Mouse (Mus musculus) limb, embryonic 11.5 days (tissue): ENCODE results near the gene Bola1. TPM values are rescaled to one million over a fixed set of nuclear protein-coding genes. Genes with fewer than 3 reads are reported as not detected.

ENCODE experiments used
- ATAC-seq: fragments of 200-750 bp; cut with Nextera tagmentation; 2 replicates; pipeline ENCODE4 v1.8.0; 2017; ENCODE audit warnings: low read depth; ENCODE audit not compliant: insufficient number of reproducible peaks, low FRiP score, low TSS enrichment
- DNase-seq: peaks from one replicate; pipeline ENCODE4 v3.0.0-alpha.2; 2015; ENCODE audit warnings: low spot score
- H3K27ac ChIP-seq: fragments of 300-500 bp; sonication (generic); replicated peaks from 2 replicates; pipeline ENCODE4 v1.5.1; 2014; ENCODE audit warnings: low read depth, mild to moderate bottlenecking, low read length
- H3K27me3 ChIP-seq: fragments of 300-500 bp; sonication (generic); 2 replicates; pipeline ENCODE4 v1.6.1; 2014; ENCODE audit warnings: mild to moderate bottlenecking, low read length, mixed read lengths; ENCODE audit not compliant: control insufficient read depth, insufficient read depth
- H3K36me3 ChIP-seq: fragments of 300-500 bp; sonication (generic); 2 replicates; pipeline ENCODE4 v1.6.1; 2014; ENCODE audit warnings: mild to moderate bottlenecking, low read length, moderate library complexity, mixed read lengths; ENCODE audit not compliant: control insufficient read depth, insufficient read depth
- H3K4me1 ChIP-seq: fragments of 300-500 bp; sonication (generic); 2 replicates; pipeline ENCODE4 v1.6.1; 2014; ENCODE audit warnings: low read length, mixed read lengths; ENCODE audit not compliant: control insufficient read depth, insufficient read depth
- H3K4me2 ChIP-seq: fragments of 300-500 bp; sonication (generic); 2 replicates; pipeline ENCODE4 v1.6.1; 2014; ENCODE audit warnings: low read depth, mild to moderate bottlenecking, moderate library complexity; ENCODE audit not compliant: severe bottlenecking
- H3K4me3 ChIP-seq: fragments of 300-500 bp; sonication (generic); 2 replicates; pipeline ENCODE4 v1.5.1; 2014; ENCODE audit warnings: low read depth, low read length
- H3K9ac ChIP-seq: fragments of 300-500 bp; sonication (generic); 2 replicates; pipeline ENCODE4 v1.6.1; 2014; ENCODE audit warnings: mild to moderate bottlenecking, low read length
- H3K9me3 ChIP-seq: fragments of 300-500 bp; sonication (generic); 2 replicates; pipeline ENCODE4 v1.6.1; 2016; ENCODE audit warnings: low read length; ENCODE audit not compliant: control insufficient read depth
- WGBS: fragments of 180-500 bp; shearing (Covaris S2); extraction: QIAGEN DNeasy Blood & Tissue Kit; methylation state at CpG from one replicate; pipeline ENCODE4 v1.1.7; 2014; 5-methylcytosine and 5-hydroxymethylcytosine counted together
- polyA plus RNA-seq: library from polyadenylated mRNA; unstranded; fragments of >200 nt; fragmentation: Nextera tagmentation; extraction: Ambion mirVana; gene quantifications from 2 replicates; pipeline ENCODE4 v1.2.1, GENCODE M21; 2014

The Bola1 gene
- polyA plus RNA-seq, 1 experiment from 2014 or later = 68.9 TPM

DNA sequence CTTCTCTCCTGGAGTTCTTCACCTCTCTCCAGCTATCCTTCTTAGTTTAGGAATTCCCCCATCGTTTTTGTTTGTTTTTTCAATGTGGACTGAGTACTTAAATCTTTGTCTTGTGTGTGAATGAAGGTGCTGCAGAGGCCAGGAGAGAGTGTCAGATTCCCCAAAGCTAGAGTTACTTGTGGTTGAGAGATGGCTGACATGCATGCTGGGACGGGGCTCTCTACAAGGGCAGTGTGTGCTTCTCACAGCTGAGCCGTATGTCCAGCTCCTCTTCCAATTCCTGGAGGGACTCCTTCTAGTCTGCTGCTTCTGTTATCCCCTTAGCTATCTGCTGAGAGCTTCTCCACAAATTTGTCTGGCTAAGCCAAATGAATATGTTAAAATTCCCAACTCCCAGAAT, 16.3 kb upstream of the Bola1 start:
- Histone ChIP-seq H3K4me1 (0 out of 2 replicates have a peak, but pooled peaks cover 4% of the 10 kb centered on the region), H3K4me3 (no peak overlapping the region), H3K27ac (no peak overlapping the region), H3K4me2 (no peak overlapping the region), H3K9ac (no peak overlapping the region), H3K36me3 (no peaks in the 10 kb centered on the region), H3K9me3 (no peaks in the 10 kb centered on the region), H3K27me3 (no peaks in the 10 kb centered on the region)
- ATAC-seq (no peak), DNase-seq (no peak)
- 77% methylated on average over 3 of the region's 3 CpGs for WGBS

DNA sequence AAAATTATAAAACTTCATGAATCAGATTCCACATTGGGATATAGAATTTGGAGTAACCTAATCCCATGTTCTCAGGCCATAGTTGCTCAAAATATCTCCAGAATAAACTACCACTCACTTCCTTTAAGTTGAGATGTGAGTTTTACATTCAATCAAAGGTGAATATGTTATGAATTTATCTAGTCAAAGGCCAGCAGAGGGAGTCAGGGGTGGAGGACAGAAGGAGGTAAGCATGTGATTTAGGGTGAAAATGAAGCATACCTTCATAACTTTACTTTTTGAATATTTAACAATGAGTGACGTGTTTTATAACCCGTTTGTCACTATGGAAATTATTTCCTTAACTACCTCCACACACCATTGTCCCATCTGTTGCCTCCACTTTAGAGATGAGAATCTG, 15.4 kb upstream of the Bola1 start:
- Histone ChIP-seq H3K4me1 (0 out of 2 replicates have a peak, but pooled peaks cover 3% of the 10 kb centered on the region), H3K9me3 (no peaks in the 10 kb centered on the region), H3K9ac (no peak overlapping the region), H3K4me2 (no peak overlapping the region), H3K36me3 (no peaks in the 10 kb centered on the region), H3K27ac (no peak overlapping the region), H3K27me3 (no peaks in the 10 kb centered on the region), H3K4me3 (no peak overlapping the region)
- ATAC-seq = no peak
- WGBS = 88% methylated on average over 2 of the region's 2 CpGs
- no peak for DNase-seq

DNA sequence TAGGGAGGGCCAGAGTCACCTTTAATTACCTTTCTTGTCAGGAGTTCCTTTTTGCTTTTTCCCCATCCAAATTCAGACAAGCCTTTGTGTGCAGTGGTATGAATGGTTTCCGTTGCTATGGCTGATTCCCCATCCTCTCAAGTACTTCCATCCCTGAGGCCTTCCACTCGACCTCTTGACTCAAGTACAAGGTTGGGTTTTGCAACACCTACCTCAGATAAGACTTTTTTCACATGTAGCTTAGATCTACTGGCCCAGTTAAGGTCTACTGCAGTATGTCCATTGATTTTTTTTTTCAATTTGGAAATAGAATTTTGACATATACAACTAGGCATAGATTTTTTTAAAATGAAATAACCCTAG, 12.2 kb upstream of the Bola1 start:
- DNase-seq (no peak), ATAC-seq (no peak)
- H3K4me1 ChIP-seq = no peaks in the 10 kb centered on the region
- H3K9ac ChIP-seq = no peak overlapping the region
- no peak overlapping the region for H3K27ac ChIP-seq
- H3K27me3 ChIP-seq = no peaks in the 10 kb centered on the region
- H3K4me3 ChIP-seq = no peak overlapping the region
- 63% methylated on average over 2 of the region's 2 CpGs for WGBS
- no peak overlapping the region for H3K4me2 ChIP-seq
- no peaks in the 10 kb centered on the region for H3K9me3 ChIP-seq
- no peaks in the 10 kb centered on the region for H3K36me3 ChIP-seq

DNA sequence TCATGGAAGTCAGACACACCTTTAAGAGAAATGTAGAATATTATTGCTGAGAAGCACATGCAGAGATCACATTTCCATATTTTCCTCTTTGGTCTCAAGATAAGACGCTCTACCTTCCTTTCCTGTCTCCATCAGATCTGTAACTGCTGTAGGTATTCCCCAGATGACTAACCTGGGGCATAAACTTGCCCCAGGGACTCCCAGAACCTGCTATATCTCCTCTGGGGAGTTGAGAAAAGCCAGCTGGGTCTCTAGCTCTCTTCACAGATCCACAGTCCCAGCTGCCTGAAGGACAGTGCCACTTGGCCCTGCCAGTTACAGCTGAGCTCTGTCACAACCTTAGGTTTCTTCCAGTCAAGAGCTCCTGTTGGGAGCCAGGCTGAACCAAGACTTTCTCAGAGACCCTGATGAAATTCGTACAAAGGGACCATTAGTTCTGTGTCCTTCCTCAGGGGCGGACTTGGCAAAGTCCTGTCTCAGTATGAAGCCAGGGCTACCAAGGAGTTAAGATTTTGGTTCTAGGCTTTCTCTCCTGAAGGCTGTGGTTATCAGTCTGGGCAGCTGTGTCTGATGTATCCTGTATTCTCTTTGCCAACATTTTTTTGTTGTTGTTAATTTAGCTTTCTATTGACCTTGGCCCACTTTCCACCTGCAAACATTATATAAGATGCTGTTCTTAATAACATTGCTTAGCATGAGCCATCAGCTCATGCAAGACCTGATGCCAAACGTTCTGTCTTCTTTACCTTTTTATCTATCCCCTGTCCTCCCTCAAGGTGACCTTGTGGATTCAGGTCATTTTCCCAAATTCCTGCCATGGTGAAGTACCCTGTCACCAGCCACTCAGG, 11.6 kb upstream of the Bola1 start:
- H3K27ac ChIP-seq = no peak overlapping the region
- H3K4me2 ChIP-seq = no peak overlapping the region
- DNase-seq (no peak), ATAC-seq (no peak)
- no peaks in the 10 kb centered on the region for H3K36me3 ChIP-seq
- H3K4me3 ChIP-seq = no peak overlapping the region
- WGBS = 77% methylated on average over 4 of the region's 4 CpGs
- no peaks in the 10 kb centered on the region for H3K9me3 ChIP-seq
- no peak overlapping the region for H3K9ac ChIP-seq
- no peaks in the 10 kb centered on the region for H3K4me1 ChIP-seq
- H3K27me3 ChIP-seq = no peaks in the 10 kb centered on the region

DNA sequence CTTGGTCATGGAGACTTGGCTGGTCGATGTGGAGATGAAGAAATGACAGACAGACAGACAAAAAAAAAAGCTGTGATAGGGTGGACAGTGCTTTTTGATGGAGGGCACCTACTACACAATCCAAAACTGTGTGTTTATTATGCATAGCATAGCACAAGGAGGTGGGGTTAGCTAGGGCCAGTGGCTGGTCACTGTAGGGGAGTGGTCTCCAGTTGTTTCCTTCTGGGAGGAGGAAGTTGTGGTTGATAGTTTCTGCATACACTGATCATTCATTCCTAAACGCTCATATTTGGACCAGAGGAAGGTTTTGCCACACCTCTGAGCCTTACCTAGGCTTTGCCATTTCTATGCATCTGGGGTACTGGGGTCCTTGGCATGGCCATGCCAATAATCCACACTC, 10.9 kb upstream of the Bola1 start:
- H3K27ac ChIP-seq = no peak overlapping the region
- no peak overlapping the region for H3K9ac ChIP-seq
- no peak for ATAC-seq
- no peak overlapping the region for H3K4me3 ChIP-seq
- 85% methylated on average over 2 of the region's 2 CpGs for WGBS
- no peak overlapping the region for H3K4me2 ChIP-seq
- no peaks in the 10 kb centered on the region for H3K4me1 ChIP-seq
- no peaks in the 10 kb centered on the region for H3K27me3 ChIP-seq
- no peaks in the 10 kb centered on the region for H3K36me3 ChIP-seq
- no peaks in the 10 kb centered on the region for H3K9me3 ChIP-seq
- DNase-seq = no peak

DNA sequence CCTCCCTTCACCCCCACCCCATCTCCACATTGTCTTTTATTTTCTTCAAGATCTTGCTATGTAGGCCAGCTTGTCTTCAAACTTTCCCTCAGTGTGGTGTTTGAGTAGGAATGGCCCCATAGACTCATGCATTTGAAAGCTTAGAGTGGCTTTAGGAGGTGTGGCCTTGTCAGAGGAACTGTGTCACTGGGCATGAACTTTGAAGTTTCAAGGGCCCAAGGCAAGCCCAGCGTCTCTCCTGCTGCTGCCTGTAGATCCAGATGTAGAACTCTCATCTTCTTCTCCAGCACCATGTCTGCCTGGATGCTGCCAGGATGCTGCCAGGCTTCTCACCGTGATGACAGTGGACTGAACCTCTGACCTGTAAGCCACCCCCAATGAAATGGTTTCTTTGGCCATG, 9.3 kb upstream of the Bola1 start:
- Histone ChIP-seq H3K27ac (no peak overlapping the region), H3K36me3 (no peaks in the 10 kb centered on the region), H3K4me1 (no peaks in the 10 kb centered on the region), H3K9me3 (no peaks in the 10 kb centered on the region), H3K27me3 (no peaks in the 10 kb centered on the region), H3K9ac (no peak overlapping the region), H3K4me3 (no peak overlapping the region), H3K4me2 (no peak overlapping the region)
- 56% methylated on average over 2 of the region's 2 CpGs for WGBS
- ATAC-seq = no peak
- DNase-seq = no peak

DNA sequence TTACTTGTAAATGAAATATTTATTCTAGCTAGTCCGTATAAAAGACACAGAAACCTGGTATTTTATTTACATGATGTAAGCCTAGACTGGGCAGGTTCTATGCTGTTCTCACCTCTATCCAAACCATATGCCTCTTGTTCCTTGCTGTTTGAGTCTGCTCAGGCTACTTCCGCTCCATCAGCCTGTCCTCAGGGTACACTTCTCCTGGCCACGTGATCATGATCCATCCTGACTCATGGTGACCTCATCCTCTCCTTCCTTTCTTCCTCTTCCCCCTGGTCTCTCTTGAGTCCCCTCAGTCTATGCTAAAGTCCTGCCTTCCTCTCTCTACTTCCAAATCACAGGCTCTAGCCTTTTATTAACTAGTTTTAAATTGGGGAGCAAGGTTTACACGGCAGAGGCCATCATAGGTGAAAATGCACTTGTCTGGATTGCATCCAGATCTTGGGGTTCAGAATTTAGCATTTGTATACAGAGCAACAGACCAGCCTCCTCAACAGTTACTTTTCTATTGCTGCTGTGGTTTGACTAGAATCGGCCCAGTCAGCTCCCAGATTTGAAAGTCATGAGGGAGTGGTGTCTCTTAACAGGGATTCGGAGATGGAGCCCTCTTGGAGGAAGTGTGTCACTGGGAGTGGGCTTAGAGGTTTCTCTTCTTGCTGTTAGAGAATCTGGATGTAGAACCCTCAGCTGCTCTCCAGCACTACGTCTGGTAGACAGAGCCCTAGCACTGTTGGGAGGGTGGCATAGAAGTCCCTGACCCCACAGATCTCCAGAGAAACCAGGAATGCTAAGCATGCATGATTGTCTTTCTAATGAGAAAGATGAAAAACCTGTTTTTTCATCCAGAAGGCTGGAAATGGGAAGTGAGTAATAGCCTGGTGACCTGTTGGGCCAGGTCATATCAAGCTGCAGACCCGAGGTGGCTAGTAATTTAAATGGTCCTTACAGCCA, 7.5 kb upstream of the Bola1 start:
- no peak for DNase-seq
- ATAC-seq = no peak
- Histone ChIP-seq H3K36me3 (no peaks in the 10 kb centered on the region), H3K9ac (no peak overlapping the region), H3K27me3 (no peaks in the 10 kb centered on the region), H3K4me3 (no peak overlapping the region), H3K27ac (no peak overlapping the region), H3K9me3 (no peaks in the 10 kb centered on the region), H3K4me1 (peaks cover 7% of the 10 kb centered on the region; the same call in 1 of the 2 replicates), H3K4me2 (no peak overlapping the region)
- WGBS = 69% methylated on average over 8 of the region's 8 CpGs

DNA sequence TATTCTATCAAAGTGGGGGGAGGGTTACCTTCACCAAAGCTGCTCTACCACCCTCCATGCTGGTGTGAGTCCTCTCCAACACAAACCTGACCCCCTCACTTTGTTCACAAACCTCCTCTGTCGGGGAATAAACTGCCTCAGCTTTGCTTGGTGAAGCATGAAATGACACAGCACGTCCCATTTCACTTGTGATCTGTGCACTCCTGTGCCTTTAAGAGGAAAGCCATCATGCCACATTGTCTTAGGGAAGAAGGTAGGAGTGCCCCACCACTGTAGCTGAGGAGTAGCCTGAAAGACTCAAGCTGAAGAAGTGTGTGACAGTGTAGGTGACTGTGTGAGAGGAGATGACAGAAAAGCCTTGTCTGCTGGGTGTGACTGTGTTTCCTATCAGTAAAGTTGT, 5.9 kb upstream of the Bola1 start:
- no peaks in the 10 kb centered on the region for H3K27me3 ChIP-seq
- H3K9ac ChIP-seq = no peak overlapping the region
- no peaks in the 10 kb centered on the region for H3K36me3 ChIP-seq
- ATAC-seq (no peak), DNase-seq (no peak)
- no peak overlapping the region for H3K27ac ChIP-seq
- no peak overlapping the region for H3K4me2 ChIP-seq
- H3K4me3 ChIP-seq = no peak overlapping the region
- no peaks in the 10 kb centered on the region for H3K9me3 ChIP-seq
- 54% methylated on average over 2 of the region's 2 CpGs for WGBS
- H3K4me1 ChIP-seq = peaks cover 12% of the 10 kb centered on the region
